Mouse (Mus musculus): ENCODE measurements at regions not wholly inside any gene's neighbourhood (a gene's known extent, or its start where the extent isn't known, plus 50 kb on each side); places are given as distances from the start of the nearest gene placed in this dataset.
"Not testable (repeated sequence)": the region's sequence is repeated elsewhere in the genome, so short reads cannot be mapped to it uniquely, and the experiment has no call there.

GRCm38 (mm10) chr6:66397411-66397810 lies 137.8 kb upstream of the Mad2l1 start:
- DNase-seq (ENCODE audit: low spot score), result no peak

DNA sequence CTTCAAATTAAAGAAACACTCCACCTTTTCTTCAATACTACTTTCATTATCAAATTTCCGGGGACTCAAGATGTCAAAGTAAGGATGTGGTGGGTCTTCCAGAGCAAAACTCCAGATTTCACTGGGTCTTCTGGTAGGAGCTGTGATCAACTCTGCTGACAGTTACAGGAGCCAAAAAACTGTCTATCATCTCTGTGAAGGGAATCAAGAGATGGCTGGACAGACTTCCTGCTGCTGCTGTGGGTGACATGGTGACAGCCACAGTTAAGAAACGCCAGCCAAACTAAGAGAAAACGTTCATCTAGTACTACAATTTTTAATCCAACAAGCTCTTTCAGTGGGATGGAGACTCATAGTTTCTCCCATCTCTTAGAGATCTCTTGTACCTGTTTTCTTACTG lies 136.5 kb upstream of the Mad2l1 start:
- DNase-seq (ENCODE audit: low spot score), result no peak

- DNase-seq (ENCODE audit: low spot score), result no peak
These were observed 136.0 kb upstream of the Mad2l1 start for GRCm38 (mm10) chr6:66399091-66399755.

DNA sequence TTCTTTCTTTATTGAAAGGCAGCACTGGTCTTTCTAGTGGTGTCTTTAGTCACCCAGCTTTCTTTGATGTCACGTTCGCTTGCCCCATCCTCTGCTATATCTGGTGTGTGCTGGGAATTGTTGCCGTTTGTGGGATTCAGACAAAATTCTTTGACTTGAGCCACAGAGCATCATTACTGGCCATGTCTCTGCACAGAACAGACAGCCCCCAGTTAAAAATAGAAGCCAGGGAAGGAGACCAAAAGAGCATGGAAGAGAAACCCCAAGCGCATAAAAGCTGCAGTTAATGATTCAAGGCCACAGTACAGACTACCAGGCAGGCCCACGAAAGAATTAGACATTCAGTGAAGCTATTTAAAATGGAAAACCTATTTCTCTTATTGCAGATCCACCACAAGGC lies 133.7 kb upstream of the Mad2l1 start:
- DNase-seq (ENCODE audit: low spot score), result no peak

GRCm38 (mm10) chr6:66401868-66402440 lies 133.2 kb upstream of the Mad2l1 start:
- no peak for DNase-seq (ENCODE audit: low spot score)

- DNase-seq (ENCODE audit: low spot score), result no peak
These were observed 120.4 kb upstream of the Mad2l1 start for GRCm38 (mm10) chr6:66414822-66415221.

DNA sequence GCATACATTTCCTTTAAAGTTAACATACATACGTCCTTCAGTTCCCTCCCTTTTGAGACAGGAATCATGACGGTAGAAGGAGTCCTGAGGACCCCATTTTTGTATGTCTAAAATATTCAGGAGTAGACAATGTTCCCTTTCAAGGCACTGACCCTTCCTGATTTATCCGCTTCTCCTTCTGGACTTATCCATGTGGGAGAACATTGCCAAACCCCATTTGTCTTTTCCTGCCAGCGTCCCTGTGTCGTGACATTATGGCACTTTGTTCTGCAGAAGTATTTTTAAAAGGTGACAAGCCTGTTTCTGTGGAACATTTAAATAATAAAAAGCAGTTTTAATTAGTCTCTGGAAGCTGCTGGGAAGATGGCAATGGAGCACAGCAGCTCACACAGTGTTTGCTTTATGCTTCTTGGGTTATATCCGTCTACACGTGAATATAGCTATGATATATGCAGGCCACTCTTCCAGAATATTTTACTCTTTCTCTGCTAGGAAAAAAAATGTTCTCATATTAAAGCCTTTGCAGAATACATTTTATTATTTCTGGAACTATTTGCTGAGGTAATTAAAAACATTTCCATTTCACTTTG lies 115.6 kb upstream of the Mad2l1 start:
- no peak for DNase-seq (ENCODE audit: low spot score)

GRCm38 (mm10) chr6:66428370-66428769 lies 106.8 kb upstream of the Mad2l1 start:
- no peak for DNase-seq (ENCODE audit: low spot score)

- DNase-seq (ENCODE audit: low spot score), result not testable (repeated sequence)
These were observed 84.8 kb upstream of the Mad2l1 start for GRCm38 (mm10) chr6:66450408-66450807.

DNA sequence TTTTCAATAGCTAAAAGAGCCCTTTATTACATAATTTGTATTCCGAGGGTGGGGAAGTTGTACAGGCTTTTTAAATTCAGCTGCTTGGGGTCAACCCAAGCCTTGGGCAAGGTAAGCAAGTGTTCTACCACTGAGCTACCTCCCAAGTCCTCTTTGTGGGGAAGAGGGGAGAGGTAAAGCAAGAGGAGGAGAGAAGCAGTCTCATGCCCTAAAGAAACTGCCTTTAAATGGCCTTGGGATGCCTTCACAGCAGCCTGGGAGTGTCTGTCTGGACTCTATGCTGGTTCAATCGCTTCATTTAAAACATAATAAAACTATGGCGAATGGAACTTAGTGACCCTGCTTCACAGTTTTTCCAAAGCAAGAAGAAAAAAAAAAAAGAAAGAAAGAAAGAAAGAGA lies 77.0 kb upstream of the Mad2l1 start:
- no peak for DNase-seq (ENCODE audit: low spot score)

- DNase-seq (ENCODE audit: low spot score), result no peak
These were observed 70.7 kb upstream of the Mad2l1 start for GRCm38 (mm10) chr6:66464540-66464939.

DNA sequence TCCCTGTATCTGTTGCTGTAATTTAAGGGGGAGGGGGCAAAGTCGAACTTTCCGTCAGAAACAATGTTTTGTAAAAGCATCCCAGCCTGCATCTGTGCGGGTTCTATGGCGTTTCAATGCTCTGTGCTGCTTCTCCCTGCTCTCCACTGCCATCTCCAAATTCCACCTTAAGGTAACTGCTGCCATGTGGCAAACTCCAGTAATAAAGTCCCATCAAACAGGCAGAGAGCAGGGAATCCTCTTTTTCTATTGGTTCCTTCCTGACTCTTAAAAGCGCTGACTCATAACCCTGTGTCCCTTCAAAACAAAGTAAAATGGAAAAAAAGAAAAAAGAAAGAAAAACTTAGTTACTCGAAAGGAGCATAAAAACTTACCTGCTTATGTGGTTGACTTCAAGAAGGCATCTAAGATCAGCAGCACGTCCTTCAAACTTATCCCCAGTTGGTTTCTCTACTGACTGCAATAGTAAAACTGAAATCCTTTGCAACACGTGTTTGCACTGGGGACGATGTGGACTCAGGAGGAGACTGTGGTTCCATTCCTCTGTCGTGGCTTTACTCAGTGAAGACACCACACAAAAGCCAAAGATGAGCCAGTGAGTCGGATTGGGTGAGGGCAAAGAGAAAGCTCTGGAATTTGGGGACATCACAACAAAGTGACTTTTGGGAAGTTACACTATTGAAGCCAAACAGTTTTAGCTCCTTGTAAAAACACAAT lies 69.9 kb upstream of the Mad2l1 start:
- no peak for DNase-seq (ENCODE audit: low spot score)

DNA sequence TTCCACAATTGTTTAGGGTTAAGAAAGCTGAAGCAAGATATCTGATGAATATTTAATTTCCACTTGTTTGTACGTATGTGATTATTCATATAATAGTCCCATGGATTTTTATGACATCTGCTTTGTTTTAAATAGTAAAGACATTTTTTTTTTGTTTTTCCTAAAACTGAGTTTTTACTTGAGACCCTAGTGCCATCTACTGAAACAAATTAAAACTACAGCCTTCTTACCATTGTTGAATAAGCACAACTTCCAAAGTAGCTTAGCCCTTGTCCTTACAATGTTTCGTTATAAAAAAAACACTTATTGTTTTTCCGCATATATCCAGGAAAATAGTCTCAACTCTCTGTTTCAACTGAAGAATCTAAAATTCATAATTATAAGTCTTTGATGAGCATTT lies 68.4 kb upstream of the Mad2l1 start:
- peak; percentile 58 for DNase-seq (ENCODE audit: low spot score)

DNA sequence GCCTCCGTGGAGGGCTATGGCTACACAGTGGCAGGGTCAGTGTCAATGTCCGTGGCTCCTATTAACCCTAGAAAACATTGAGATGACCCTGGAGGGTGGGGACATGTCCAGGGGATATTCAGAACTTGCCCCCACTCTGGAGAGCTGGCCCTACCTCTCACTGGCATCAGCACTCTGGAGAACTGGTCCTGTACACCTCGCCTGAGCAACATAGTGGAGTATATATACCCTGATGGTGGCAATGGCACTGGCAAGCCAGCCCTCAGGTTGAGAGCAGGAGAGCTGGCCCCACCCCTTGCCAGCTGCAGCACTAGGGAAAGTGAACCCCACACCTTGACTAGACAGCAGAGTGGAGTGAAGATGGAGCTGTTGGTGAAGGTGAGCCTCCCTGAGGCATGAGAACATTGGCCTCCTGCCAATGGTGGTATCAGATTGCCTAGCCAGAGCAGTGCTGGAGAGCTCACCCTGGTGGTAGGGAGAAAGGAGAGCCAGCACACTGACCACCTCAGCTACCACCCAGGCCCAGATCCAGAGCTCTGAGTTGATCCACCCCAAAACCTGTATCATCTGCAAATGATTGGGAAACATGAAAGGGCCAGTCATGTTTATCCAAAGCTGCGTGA lies 64.5 kb upstream of the Mad2l1 start:
- no peak for DNase-seq (ENCODE audit: low spot score)

GRCm38 (mm10) chr6:66471786-66472185 lies 63.4 kb upstream of the Mad2l1 start:
- DNase-seq (ENCODE audit: low spot score), result no peak

DNA sequence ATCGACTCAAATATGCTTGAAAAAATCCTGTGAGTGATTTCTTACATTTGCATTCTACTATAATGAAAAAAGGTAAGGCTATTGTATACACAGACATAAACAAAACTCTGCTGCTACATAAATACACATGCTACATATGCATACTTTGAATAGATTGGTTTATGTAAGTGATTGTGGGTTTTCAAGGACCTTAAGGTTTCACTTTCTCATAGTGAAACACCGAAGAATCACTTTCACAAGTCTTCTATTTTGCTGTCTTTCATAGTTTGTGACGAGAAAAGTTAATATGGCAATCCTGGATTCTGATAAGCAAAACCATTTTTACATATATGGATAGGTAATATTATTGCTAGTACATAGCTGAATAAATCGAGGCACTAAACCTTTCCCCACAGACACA lies 62.5 kb upstream of the Mad2l1 start:
- no peak for DNase-seq (ENCODE audit: low spot score)

- DNase-seq (ENCODE audit: low spot score), result no peak
These were observed 57.6 kb upstream of the Mad2l1 start for GRCm38 (mm10) chr6:66477575-66477974.

- no peak for DNase-seq (ENCODE audit: low spot score)
These were observed 56.7 kb upstream of the Mad2l1 start for GRCm38 (mm10) chr6:66478326-66478964.

DNA sequence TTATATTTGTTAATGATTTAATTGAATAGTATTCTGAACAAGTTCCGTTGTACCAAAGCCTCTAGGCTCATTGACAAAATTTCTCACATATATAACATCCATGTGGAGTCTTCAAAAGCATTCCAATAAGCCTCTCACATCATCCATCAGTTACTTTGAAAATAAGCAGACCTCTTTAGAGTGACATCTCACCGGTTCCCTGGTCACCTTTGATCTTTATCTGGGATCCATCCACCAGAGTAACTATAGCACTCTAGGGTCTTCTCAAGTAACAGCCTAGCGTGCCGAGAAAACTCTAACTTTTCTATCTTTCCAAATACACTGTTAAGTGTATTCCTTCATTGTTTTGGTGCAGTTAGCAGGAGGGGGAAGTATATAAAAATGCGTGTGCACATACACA lies 55.6 kb upstream of the Mad2l1 start:
- DNase-seq (ENCODE audit: low spot score), result no peak

DNA sequence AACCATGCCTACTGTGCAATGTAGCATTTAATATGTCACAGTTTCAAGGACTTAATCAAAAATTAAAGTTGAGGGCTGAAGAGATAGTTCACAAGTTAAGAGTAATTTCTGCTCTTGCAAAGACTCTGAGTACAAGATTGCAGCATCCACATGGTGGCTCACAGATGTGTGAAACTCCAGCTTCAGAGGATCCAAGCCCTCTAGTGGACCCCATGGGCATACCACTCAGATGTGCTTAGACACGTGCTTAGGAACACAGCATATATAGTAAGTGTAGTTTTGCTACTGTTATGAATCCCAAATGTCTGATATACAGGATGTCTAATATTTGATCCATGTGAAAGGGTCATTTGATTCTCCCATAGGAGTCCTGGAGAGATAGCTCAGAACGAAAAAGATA lies 55.0 kb upstream of the Mad2l1 start:
- no peak for DNase-seq (ENCODE audit: low spot score)

DNA sequence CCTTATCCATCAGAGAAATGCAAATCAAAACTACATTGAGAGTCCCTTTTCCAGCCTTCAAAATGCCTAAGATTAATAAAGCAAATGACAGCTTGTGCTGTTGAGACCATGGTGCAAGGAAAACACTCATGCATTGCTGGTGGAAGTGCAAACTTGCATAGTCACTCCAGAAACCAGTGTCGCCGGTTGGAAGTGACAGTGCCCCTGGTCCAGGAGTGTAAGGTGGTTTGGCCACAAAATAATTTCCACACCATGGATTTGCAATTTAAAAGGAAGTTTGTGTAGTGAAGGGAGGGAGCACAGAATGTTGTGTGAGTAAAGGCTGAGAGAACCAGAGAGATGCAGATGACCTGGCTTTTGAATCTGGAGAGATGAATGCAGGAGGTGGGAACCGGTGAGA lies 52.4 kb upstream of the Mad2l1 start:
- no peak for DNase-seq (ENCODE audit: low spot score)

Data from adipocyte (in vitro differentiated cells).